Mouse (Mus musculus) bone marrow macrophage, adult 2 months (primary cell): ENCODE measurements at regions not wholly inside any gene's neighbourhood (a gene's known extent, or its start where the extent isn't known, plus 50 kb on each side); places are given as distances from the start of the nearest gene placed in this dataset.

ENCODE experiments used
- CTCF ChIP-seq: IDR thresholded peaks from 2 replicates; pipeline ENCODE4 v1.5.1; 2012; ENCODE audit warnings: low read depth, mild to moderate bottlenecking, low read length, moderate library complexity
- POLR2A ChIP-seq: IDR thresholded peaks from 2 replicates; pipeline ENCODE4 v1.6.1; 2012; ENCODE audit warnings: mild to moderate bottlenecking, low read depth, low read length, borderline replicate concordance

DNA sequence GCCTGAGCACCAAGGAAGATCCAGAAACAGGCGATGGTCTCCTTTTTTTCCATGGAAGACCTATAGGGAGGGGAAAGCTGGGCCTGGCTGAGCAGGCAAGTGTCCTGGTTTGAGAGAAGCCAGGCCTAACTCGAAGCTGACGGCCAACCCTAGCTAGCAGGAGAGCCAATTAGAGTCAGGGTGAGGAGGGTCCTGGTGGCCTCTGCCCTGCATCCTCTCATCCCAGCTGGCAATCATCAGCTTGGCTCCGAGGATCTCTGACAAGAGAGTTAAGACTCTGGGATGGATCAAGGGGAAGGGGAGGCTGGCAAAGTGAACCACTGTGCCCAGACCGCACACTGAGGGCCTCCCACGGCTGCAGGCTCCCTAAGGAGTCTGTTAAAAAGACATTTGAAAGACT lies 62.3 kb downstream of the Pja1 start:
- TF ChIP-seq CTCF (no peak), POLR2A (no peak)
